Mouse (Mus musculus): ENCODE measurements around the gene Galnt17.

Gene Galnt17

GRCm38 (mm10) chr5:130849610-130850009 is 458.7 kb downstream of the Galnt17 start:
- DNase-seq (ENCODE audit: low read depth in 1 of 2, low spot score in 2 of 2): no peak

- DNase-seq (ENCODE audit: low read depth in 1 of 2, low spot score in 2 of 2): no peak
These were observed 459.7 kb downstream of the Galnt17 start for GRCm38 (mm10) chr5:130848562-130848961.

DNA sequence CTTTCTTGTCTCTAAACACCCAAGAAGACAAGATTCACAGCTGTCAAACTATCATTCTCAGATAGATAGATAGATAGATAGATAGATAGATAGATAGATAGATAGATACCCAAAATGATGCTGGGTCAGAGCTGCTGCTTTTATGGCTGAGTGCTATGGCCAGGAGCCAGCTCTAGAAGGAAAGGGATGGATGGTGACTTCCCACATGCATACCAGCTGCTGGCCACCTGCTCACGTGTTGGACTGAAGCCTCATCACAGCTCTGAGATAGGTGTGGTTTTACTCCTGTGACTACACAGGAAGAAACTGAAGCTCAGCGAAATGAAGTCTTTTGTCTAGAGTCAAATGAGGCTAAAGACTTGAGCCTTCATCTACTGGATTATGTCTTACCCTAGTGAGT is 482.5 kb downstream of the Galnt17 start:
- DNase-seq (ENCODE audit: low read depth in 1 of 2, low spot score in 2 of 2): no peak

Data from monocyte, adult 2 months (primary cell).